Mouse (Mus musculus) CD4-positive, CD25-positive, alpha-beta regulatory T cell, adult 9 weeks (primary cell): ENCODE data around the gene Tspyl2. TPM values are rescaled to one million over a fixed set of nuclear protein-coding genes. Genes with fewer than 3 reads are reported as not detected.

Source experiments
- polyA plus RNA-seq: library from polyadenylated mRNA; unstranded; fragments of 100-300 nt; shearing (Covaris generic); gene quantifications from one replicate; pipeline ENCODE4 v1.2.1, GENCODE M21; 2017

Tspyl2 gene
- polyA plus RNA-seq: 29.3 TPM

DNA sequence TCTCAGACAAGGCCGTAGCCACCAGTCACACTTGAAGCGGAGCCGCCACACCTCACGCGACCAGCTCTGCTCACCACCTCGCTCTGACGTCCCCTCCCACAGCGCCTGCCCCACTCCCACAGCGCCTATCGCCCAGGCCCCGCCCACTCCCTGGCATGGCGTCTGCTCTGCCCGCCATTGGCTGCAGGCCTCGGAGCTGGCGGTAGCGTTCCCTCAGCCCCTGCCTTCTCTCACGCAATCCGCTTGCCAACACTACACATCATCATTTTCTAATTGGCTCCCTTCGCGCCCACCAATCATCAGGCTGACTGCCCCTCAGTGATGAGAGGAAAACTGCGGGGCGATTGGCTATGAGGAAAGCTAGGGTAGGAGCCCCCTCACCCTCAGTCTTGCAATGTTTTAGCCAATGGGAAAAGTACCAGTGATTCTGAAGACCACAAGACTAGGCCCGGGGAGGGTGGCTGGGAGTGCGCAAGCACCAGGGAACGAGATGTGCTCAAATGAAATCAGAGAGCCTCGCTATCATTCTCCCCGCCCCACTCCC is at the start of gene Tspyl2:
Gene Tspyl2 (minus strand): TSS at position 68 of the 544 bp plus-strand sequence.

DNA sequence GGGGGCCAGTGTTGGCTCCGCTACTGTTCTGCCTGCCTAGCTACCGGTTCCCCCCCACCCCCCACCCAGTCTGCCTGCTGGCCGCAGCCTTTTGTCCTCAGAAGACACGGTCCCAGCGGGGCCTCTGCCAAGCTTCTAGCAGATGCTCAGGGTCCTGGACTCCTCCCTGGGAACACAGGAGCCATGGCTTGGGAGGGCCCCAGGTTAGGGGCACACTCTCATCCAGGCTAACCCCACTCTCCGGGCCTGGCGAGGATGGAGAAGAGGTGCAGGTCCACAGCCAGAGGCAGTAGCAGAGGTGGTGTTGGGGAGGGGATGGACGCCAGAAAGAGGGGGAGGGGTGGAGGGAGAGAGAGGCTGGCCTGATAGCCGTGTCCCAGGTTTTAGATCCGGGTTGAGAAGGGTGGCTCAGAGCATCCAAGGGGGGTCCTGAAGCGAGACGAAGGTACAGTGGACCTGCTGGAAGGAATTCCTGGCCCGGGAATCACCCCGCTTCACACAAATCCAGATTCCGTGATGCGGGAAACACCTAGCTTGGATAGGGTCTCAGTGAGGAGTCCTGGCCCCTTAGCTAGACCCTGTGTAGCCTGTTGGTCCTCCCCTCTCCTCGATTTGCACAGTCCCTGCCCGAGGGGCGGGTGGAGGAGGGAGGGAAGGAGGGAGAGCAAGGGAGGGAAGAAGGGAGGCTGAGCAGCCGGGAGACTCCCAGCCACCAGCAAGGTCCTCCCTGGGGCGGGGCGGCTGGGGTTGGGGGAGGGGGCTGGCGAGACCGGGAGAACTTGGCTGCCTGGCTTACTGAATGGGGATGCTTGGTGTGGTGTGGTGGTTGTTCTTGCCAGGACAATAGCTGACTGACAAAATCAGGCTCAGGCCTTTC is 26.4 kb upstream of the Tspyl2 start, which contains the start of gene Gpr173:
Gene Gpr173 (minus strand): TSS at position 308 of the 877 bp plus-strand sequence.

GRCm38 (mm10) chrX:152326996-152327688 is 15.1 kb downstream of the Tspyl2 start, which contains the start of gene Kantr:
Kantr (minus strand) TSS chrX:152327495.

Other genes starting within 250 kb of the Tspyl2 start
- gene Iqsec2, start 198.2 kb downstream of the Tspyl2 start, polyA plus RNA-seq: not detected
- 52.8 TPM for gene Kdm5c, start 109.4 kb downstream of the Tspyl2 start, polyA plus RNA-seq
- 31.3 TPM for gene Kantr, start 14.9 kb downstream of the Tspyl2 start, polyA plus RNA-seq
- gene Gpr173, start 26.3 kb upstream of the Tspyl2 start, polyA plus RNA-seq: not detected
- gene Cldn34a, start 220.9 kb upstream of the Tspyl2 start, polyA plus RNA-seq: not detected